Mouse (Mus musculus): Measurements from ENCODE around the gene Btbd35f29. TPM values are rescaled to one million over a fixed set of nuclear protein-coding genes. Genes with fewer than 3 reads are reported as not detected.

Gene Btbd35f29
- polyA plus RNA-seq, 1 experiment from 2014 or later: not detected

Other genes starting within 250 kb of the Btbd35f29 start
- gene Spin2f, start 136.2 kb downstream of the Btbd35f29 start, polyA plus RNA-seq (2015; fragmentation: Nextera tagmentation; extraction: Ambion mirVana): not detected in 2 replicates
- gene Btbd35f26, start 218.8 kb downstream of the Btbd35f29 start, polyA plus RNA-seq (2015; fragmentation: Nextera tagmentation; extraction: Ambion mirVana): not detected in 2 replicates